Mouse (Mus musculus) brain, embryonic 14.5 days (tissue): ENCODE data around the gene Tvp23b.

Experiments
- CTCF ChIP-seq: fragments of 200-500 bp; IDR thresholded peaks from 2 replicates; pipeline ENCODE4 v1.5.1; 2012; ENCODE audit warnings: inconsistent platforms, mild to moderate bottlenecking, moderate library complexity, borderline replicate concordance; ENCODE audit not compliant: insufficient read depth, insufficient read length; ENCODE audit errors: extremely low read depth
- POLR2A ChIP-seq: fragments of 200-500 bp; IDR thresholded peaks from 2 replicates; pipeline ENCODE4 v1.6.1; 2012; ENCODE audit warnings: mild to moderate bottlenecking, inconsistent platforms, borderline replicate concordance; ENCODE audit not compliant: poor library complexity, insufficient read depth, insufficient read length, severe bottlenecking; ENCODE audit errors: extremely low read depth

DNA sequence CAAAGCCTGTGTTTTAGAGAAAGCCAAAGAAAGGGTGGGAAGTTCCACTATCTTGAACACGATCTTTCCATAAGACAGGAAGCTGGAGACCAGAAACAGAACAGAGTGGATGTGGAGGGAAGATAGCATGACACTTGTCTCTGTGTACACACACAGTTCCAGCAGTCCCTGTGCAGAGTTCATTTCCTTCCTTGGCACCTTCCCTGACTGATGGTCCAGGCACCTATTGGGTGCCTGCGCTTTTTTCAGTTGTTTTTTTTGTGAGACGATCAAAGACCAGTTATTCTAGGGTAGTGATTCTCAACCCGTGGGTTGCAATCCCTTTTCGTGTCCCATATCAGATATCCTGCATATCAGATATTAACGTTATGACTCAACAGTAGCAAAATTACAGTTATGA lies 58.7 kb downstream of the Tvp23b start:
- TF ChIP-seq CTCF (no peak), POLR2A (no peak)
